Comparison of ENCODE assay signal across 8 mouse cellular contexts in genomic region chr8:70353194-70353817, GRCm38 (mm10). TPM values are rescaled to one million over a fixed set of nuclear protein-coding genes. Genes with fewer than 3 reads are reported as not detected.
DNase-seq lines count a peak whose midpoint lies in the region; ATAC-seq and TF ChIP-seq lines count a peak whose summit lies in the region.

Upf1 (minus strand) TSS chr8:70353278.

- peaks cover 21% of the 10 kb centered on the region for H3K36me3 ChIP-seq in kidney, embryonic 14.5 days (ENCODE audit: control insufficient read depth, insufficient read depth, low read length)
- H3K36me3 ChIP-seq in limb, embryonic 15.5 days, result peaks cover 14% of the 10 kb centered on the region

- H3K4me3 ChIP-seq in bone marrow macrophage, adult 2 months (ENCODE audit: insufficient read depth, low read length), result peak within 1 kb of the TSS; percentile 81
- peak within 1 kb of the TSS; percentile 73 for H3K4me3 ChIP-seq in embryonic fibroblast, embryonic 13.5 days (ENCODE audit: insufficient read depth, low read length)
- peak within 1 kb of the TSS; percentile 96 for H3K4me3 ChIP-seq in kidney, embryonic 14.5 days (ENCODE audit: low read length)
- H3K4me3 ChIP-seq in limb, embryonic 15.5 days, result peak within 1 kb of the TSS; percentile 98

- H3K9me3 ChIP-seq in kidney, embryonic 14.5 days (ENCODE audit: control insufficient read depth, low read length), result no peaks in the 10 kb centered on the region
- H3K9me3 ChIP-seq in limb, embryonic 15.5 days, result no peaks in the 10 kb centered on the region

- peak within 1 kb of the TSS; percentile 98 for H3K4me2 ChIP-seq in kidney, embryonic 14.5 days (replicated peaks; ENCODE audit: low read depth, low read length)
- peak within 1 kb of the TSS; percentile 90 for H3K4me2 ChIP-seq in limb, embryonic 15.5 days

- DNase-seq in A20 (ENCODE audit: low read depth, low spot score), result peak; percentile 99
- peak; percentile 99 for DNase-seq in heart, adult 9 months (ENCODE audit: low spot score in 2 of 2)
- peak; percentile 96 to 97 for DNase-seq in monocyte, adult 2 months (ENCODE audit: low read depth in 1 of 2, low spot score in 2 of 2)
- peak; percentile 99 to 100 for DNase-seq in spleen, postnatal 36 days (ENCODE audit: low spot score in 2 of 2)

- peaks cover 42% of the 10 kb centered on the region for H3K4me1 ChIP-seq in bone marrow macrophage, adult 2 months (ENCODE audit: control insufficient read depth, insufficient read depth, low read length)
- peaks cover 11% of the 10 kb centered on the region for H3K4me1 ChIP-seq in embryonic fibroblast, embryonic 13.5 days (ENCODE audit: control insufficient read depth, insufficient read depth, low read length)
- H3K4me1 ChIP-seq in kidney, embryonic 14.5 days (ENCODE audit: control insufficient read depth, insufficient read depth, low read length), result peaks cover 32% of the 10 kb centered on the region
- H3K4me1 ChIP-seq in limb, embryonic 15.5 days, result peaks cover 52% of the 10 kb centered on the region

- peak within 1 kb of the TSS; percentile 99 for H3K9ac ChIP-seq in kidney, embryonic 14.5 days (ENCODE audit: low read depth, low read length)
- peak within 1 kb of the TSS; percentile 98 for H3K9ac ChIP-seq in limb, embryonic 15.5 days

- no peak for TF ChIP-seq POLR2A in bone marrow macrophage, adult 2 months (IDR thresholded peaks at IDR 0.05; ENCODE audit: borderline replicate concordance, low read depth, low read length)
- TF ChIP-seq POLR2A in embryonic fibroblast, embryonic 13.5 days (IDR thresholded peaks at IDR 0.05; ENCODE audit: low read depth, low read length), result peak; percentile 97

- WGBS in kidney, embryonic 14.5 days, result under 1% methylated on average over 69 of the region's 69 CpGs
- WGBS in limb, embryonic 15.5 days, result under 1% methylated on average over 52 of the region's 69 CpGs

- H3K27me3 ChIP-seq in kidney, embryonic 14.5 days (ENCODE audit: control insufficient read depth, insufficient read depth, low read length), result no peaks in the 10 kb centered on the region
- no peaks in the 10 kb centered on the region for H3K27me3 ChIP-seq in limb, embryonic 15.5 days

- no peak for TF ChIP-seq CTCF in bone marrow macrophage, adult 2 months (IDR thresholded peaks at IDR 0.05; ENCODE audit: low read depth, low read length)
- no peak for TF ChIP-seq CTCF in embryonic fibroblast, embryonic 13.5 days (IDR thresholded peaks at IDR 0.05; ENCODE audit: borderline replicate concordance, insufficient read depth, low read length)

- ATAC-seq in kidney, embryonic 14.5 days (ENCODE audit: low FRiP score, low TSS enrichment), result peak; percentile 93
- ATAC-seq in limb, embryonic 15.5 days (ENCODE audit: insufficient number of reproducible peaks, low FRiP score, low TSS enrichment, low read depth), result peak; percentile 87

- peak within 1 kb of the TSS; percentile 56 for H3K27ac ChIP-seq in bone marrow macrophage, adult 2 months (ENCODE audit: insufficient read depth, low read depth, low read length)
- 0 out of 2 replicates have a peak within 1 kb of the TSS, but pooled peaks have one; percentile 38 for H3K27ac ChIP-seq in embryonic fibroblast, embryonic 13.5 days (ENCODE audit: insufficient read depth, low read length)
- H3K27ac ChIP-seq in kidney, embryonic 14.5 days (ENCODE audit: low read depth, low read length), result peak within 1 kb of the TSS; percentile 78
- peak within 1 kb of the TSS; percentile 93 for H3K27ac ChIP-seq in limb, embryonic 15.5 days

RNA-seq across cellular contexts. Expression of gene Upf1, which starts in this region (rescaled TPM):
- 30.6 and 31.6 TPM in 2 replicates for polyA plus RNA-seq in bone marrow macrophage, adult 2 months (2012; ENCODE audit: insufficient read depth, insufficient read length, missing spikeins)
- polyA plus RNA-seq in embryonic fibroblast, embryonic 13.5 days (2011; ENCODE audit: insufficient read length, low read depth, missing spikeins), result 25.6 and 25.8 TPM in 2 replicates
- 21.8 and 24.2 TPM in 2 replicates for polyA plus RNA-seq in kidney, embryonic 14.5 days (2014; fragmentation: Nextera tagmentation; extraction: Ambion mirVana)
- 13.8 and 16.7 TPM in 2 replicates for polyA plus RNA-seq in limb, embryonic 15.5 days (2015; fragmentation: Nextera tagmentation; extraction: Ambion mirVana)

Comparison
In these comparisons a context has a peak if more than half of its experiments do, and no peak if none do; other contexts are left out.
1. Peak in every context shown above with its lines: DNase-seq, ATAC-seq, H3K4me3 ChIP-seq and H3K27ac ChIP-seq.
2. H3K27ac ChIP-seq: peak in every context shown above with its lines; median percentile 93 in limb, embryonic 15.5 days; 78 in kidney, embryonic 14.5 days; 56 in bone marrow macrophage, adult 2 months; 38 in embryonic fibroblast, embryonic 13.5 days.